Mouse (Mus musculus): ENCODE results near the gene Crbn.

Crbn gene
- long read RNA-seq, experiment 1, transcript Crbn-202 (11 exons, 2,084 nt), result major isoform, 18 of 29 reads
- long read RNA-seq, experiment 1, partial matches to known transcripts, result 6 of 29 reads
- long read RNA-seq, experiment 1, other reads (novel, unspliced or antisense), result 1 of 29 reads
- long read RNA-seq, experiment 2, transcript Crbn-202 (11 exons, 2,084 nt), result major isoform, 12 of 22 reads
- long read RNA-seq, experiment 2, partial matches to known transcripts, result 5 of 22 reads
- long read RNA-seq, experiment 2, other reads (novel, unspliced or antisense), result 1 of 22 reads

DNA sequence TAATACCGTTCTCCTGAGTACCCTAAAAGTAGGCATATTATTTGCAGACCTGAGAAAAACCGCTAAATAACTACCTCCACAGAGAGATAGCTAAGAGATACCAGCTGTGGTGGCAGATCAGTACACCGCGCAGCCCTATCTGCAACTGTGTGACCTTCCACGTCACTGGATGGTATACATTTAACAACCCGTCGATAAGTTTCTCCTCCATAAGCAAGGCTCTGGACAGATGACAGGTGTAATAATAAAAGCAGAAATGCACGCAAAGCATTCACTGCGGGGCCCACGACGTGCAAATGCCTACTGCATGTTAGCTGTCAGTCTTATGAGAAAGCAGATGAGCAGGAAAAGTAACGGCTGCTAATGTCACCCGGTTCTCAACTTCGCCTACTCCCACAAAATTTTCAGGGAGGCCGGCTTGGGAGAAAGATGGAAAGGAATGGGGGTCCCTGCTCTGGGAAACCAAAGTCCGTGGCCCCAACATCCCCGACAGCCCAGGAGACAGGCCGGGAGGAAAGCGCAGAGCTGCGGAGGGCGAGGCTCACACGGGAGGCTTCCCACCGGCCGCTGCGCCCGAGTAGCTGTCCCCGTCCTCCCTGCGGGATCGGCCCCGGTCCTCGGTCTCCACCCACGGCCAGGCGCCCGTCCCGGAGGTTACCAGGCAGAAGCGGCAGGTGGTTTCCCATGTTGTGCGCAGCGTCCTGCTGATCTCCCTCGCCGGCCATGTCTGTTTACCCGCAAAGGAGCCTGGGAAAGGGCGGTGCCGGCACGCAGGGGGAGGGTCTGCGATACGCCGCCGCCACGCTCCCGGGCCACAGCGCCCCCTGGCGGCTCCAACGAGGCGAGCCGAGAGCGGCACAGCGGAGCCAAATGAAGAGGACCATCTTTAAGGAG lies at the start of gene Crbn:
Gene Crbn (minus strand): TSS at position 745 of the 894 bp plus-strand sequence.
- intact Hi-C loops (cut with DNase I), result loop anchor here (5.0 to 10.0 kb wide), 3 partner anchors 137 to 1258 kb away; no protein-coding TSS in a partner anchor

DNA sequence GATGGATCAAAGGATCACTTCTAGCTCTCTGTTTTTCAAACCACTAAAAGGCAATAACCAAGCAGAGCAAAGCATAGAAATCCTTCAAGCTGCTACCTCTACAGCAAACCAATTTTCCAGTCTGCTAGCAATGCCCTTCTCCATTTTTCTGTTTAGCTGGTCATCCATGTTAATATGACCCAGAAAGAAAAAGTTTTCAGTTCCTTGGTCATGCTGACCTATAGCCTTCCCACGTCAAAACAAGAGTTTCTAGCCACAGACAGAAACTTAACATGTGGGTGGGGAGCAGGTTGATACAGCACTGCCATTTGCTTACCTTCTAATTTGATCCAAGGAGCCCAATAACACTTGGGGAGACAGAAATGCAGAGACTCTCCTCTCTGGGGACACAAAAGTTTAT lies 40.3 kb upstream of the Crbn start:
- intact Hi-C loops (cut with DNase I), result no loop called here

DNA sequence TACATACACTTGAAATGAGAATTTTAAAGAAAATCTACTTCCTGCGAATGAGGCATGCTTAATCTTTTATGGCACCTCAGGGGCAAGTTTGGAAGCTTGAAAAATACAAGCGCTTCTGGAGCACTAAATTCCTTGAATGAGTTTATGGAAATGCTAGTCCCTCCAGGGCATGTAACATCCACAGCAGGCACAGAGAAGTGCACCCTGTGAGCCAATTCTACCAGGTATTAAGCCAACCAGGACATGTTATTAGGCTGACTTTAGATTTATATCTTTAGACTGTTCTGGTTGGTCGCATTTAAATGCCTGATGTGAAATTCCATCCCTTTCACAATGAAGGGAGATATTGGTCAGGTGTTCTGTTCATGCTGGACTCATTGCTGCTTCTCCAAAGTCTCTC lies 38.2 kb upstream of the Crbn start:
- intact Hi-C loops (cut with DNase I), result no loop called here

DNA sequence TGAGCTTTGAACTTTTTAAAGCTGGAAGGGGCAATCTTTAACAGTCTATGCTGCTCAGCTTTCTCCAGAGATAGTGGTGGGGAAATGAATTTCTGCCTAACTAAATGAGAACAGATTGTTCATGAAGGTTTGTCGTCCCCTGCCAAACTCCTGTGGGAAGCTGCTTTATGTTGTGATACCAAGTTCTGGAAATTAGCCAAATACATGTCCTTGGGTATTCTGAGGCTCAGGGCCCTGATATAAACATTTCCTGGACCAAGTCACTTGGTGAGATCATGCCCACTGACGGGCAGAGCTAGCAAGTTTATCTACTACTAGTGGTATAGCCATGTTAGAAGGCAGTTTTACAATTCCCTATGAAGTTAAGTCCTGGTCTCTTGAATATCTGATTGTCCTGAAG lies 35.4 kb upstream of the Crbn start:
- intact Hi-C loops (cut with DNase I), result no loop called here

DNA sequence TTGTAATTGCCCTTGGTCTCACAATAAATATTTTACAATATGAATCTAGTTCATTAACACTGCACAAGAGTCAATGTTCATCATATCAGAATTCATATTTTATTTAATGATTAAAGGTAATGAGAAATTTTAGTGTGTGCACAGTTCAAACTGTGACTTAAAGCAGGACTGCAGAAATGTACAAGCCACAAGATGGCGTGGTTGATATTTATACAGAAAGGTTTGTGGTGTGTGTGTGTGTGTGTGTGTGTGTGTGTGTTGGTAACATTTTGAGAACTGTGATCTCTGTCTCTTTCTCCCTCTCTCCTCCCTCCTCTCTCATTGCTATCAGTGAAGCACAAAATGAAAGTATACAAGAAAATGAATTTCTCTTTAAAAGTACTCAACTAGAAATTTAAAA lies 22.5 kb upstream of the Crbn start:
- intact Hi-C loops (cut with DNase I), result loop anchor here (10.0 kb wide), 2 partner anchors 212 to 872 kb away; no protein-coding TSS in a partner anchor

DNA sequence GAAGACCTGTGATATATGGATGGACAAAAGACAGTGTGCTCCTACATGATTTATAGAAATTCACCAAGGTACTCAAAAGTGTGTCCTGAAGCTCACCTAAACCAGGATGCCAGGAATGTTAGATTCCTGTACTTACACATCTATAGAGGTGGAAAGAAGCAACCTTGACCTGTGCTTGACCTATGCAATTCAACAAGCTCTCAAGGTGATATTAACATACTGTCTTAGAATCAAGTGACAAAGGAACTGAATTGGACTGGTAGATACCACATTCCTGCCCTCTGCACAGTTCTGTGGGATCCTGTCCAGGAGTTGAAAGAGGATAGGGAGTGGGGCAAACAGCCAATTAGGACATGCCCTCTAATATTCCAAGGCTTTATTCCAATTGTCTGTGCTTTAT lies 20.7 kb upstream of the Crbn start:
- intact Hi-C loops (cut with DNase I), result loop anchor here (10.0 kb wide), 2 partner anchors 214 to 874 kb away; no protein-coding TSS in a partner anchor

DNA sequence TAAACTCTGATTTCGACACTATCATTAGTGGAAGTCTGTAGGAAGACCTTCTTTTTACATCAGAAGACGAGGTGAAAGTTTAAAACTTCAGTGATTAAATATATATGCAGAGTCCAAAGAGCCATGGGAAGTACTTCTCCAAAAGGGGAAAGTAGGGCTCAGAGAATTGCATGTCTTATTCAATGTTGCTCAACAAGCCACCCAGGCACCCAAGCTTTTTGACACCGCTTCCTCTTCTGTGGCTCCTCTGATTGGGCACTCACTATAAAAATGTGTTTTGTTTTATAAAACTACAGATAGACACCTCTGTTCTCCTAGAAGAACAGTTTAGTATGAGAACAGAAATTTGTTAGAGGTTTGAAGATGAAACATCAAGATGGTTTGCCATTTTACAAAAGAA lies 20.0 kb upstream of the Crbn start:
- intact Hi-C loops (cut with DNase I), result loop anchor here (10.0 kb wide), 2 partner anchors 215 to 875 kb away; no protein-coding TSS in a partner anchor

DNA sequence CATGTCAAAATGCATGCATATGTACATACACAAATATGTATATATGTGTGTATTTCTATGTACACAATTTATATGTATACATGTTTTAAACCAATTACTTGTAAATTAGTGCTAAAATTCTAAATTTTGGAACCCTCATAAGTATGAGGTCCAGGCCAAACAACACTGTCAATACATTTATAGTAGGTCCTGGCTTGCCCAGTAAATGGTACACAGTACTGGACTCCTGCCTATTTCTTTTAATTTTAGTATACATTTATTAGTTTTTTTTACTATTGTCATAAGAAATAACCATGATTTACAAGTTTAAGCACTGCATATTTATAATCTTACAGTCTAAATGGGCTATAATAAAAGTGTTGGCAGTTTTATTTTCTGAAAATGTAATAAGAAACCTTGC lies 19.4 kb upstream of the Crbn start:
- intact Hi-C loops (cut with DNase I), result no loop called here

DNA sequence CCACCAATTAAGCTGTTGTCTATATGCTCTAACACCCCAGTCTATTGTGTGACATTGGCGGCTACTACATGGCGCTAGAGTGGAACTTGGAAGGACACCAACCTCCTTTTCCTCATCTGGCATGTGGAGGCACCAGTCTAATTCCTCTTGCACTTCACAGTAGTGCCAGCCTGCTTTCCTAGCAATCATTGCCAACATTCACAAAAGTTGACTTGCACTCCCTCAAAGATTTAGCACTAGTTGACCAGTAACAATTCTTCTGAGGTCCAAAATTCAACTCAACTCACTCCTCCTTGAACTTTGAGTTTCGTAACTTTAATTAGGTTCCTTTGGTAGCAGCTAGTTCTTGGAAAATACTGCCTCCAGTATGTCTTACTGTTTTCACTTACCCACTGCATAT lies 10.8 kb upstream of the Crbn start:
- intact Hi-C loops (cut with DNase I), result no loop called here

DNA sequence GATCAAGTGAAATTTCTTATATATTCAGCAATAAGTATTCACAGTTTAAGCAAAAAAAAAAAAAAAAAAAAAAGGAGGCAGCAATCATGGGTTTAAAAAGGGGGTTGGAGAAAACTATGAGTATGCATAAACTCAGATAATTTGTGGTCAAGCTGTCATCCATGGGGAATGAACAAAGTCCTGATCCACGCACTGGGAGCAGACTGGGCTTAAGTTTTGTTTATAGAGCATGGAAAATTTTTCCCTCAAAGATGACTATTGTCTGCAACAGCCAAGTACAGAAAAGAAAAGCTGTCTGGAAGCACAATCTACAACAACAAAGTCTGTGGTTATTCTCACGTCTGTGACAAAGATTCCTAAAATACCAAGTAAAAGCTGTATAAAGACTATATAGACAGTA lies 9.3 kb upstream of the Crbn start:
- intact Hi-C loops (cut with DNase I), result loop anchor here (10.0 kb wide), 1 partner anchor 696 kb away; no protein-coding TSS in a partner anchor

DNA sequence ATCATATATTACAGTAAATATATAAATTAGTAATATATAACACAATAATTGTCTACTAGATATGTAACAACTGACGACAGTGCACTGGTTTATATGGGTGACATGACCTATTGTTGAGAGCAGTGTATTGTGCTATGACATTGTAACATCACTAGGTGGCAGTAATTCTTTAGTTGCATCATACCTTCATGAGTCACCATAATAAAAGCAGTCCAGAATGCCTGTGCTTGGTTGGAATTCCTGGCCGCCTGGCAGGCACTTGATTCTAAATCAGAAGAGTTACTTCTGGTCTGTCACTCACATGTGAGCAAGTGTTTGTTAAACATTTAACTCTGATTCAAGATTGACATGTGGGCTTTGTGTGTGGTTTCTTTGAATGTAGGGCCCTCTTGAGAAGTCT lies 5.0 kb upstream of the Crbn start:
- intact Hi-C loops (cut with DNase I), result loop anchor here (5.0 to 10.0 kb wide), 2 partner anchors 700 to 1252 kb away; no protein-coding TSS in a partner anchor

DNA sequence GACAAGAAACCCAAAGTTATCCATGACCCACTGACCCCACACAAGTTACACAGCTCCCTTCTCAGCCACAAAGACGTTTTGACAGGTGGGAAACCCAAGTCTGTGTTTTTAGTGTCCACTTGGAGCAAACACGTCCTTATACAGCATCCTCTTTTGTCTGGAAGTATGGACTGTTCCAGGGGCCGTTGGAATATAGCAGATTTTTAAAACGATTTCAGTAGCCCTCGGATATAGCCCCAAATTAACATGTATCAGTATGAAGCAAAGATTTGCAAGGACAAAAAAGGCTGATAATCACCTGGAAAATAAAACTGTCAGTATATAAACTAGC lies 315 bp upstream of the Crbn start:
- intact Hi-C loops (cut with DNase I), result loop anchor here (5.0 to 10.0 kb wide), 2 partner anchors 705 to 1257 kb away; no protein-coding TSS in a partner anchor

DNA sequence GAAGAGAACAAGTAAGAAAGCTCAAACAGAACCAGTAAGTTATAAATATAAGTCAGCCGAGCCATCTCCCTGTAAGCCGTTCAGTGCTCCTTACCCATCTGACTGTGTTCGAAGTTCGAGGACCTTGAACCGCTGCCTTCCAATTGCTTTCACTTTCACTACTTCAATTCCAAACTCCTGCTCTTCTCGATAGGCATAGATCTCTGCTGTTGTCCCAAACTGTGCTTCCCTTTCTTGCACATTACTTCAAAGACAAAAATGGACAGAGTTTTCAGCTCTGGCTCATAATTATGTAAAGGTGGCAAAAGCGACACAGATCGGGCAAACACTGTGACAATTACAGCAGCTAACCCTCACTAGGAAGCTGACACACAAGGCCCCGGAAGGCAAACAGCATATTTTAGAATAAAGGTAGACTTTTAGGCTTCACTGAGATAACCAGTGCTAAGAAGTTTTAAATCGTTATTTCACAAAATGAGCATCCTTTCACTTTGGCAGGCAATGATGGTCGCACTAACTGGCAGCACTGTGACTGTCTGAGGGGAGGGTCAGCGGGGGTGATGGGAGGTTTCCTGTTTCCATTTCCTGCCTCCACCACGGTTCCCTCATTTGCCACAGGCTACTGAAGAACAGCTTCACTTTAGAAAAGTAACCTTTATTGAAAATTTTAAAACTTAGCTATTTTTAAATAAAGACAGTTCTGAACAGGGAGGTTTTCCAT lies 5.6 kb downstream of the Crbn start:
- intact Hi-C loops (cut with DNase I), result no loop called here

DNA sequence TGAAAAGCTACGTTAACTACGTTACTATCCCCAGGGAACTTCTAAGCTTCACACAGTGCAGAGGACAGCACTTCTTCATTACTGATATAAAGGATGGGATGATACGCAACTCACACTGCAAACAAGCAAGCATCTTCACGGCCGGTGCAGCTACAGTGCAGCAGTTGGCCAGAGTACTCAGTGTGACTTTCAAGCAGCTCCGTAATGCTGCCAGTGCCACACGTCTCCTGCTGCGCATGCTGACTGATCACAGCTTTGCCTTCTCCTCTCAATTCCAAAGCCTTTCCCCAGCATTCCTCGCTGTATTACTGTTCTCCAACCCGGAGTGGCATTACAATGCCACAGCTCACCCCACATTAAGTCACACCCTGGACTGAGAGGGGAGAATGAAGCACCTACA lies 6.3 kb downstream of the Crbn start:
- intact Hi-C loops (cut with DNase I), result no loop called here

DNA sequence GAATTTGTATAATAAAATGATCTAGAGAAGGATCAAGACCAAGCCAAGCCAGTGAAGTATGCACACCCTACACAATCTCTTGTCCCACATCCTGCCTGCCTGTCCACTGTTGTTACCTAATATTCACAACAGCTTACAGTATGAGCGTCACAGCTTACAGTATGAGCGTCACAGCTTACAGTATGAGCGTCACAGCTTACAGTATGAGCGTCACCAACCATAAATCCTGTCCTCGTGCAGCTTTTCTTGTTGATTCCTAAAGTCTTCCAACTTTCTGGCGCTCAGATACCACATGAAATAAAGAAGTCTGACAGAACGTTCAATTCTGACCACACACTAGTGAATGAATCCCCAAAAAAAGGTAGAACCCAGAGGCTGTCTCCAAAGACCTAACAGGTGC lies 6.8 kb downstream of the Crbn start:
- intact Hi-C loops (cut with DNase I), result no loop called here

DNA sequence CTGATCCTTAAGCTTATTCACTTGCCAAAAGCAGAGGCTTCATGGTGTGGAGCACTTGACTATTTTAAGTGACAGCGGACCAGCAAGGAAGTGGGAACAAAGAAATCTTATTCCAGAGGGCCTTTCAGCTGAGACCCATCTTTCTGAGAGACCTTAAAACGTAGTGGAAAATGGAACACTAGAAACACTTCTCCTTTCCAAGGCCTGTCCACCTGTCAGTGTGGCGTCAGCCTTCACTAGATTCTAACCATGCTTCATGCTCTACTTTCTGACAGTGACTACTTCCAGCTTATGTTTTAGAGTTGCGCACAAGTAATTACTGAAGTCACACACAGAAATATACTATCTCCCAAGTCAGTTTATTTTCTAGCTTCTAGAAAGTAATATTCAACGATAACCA lies 7.4 kb downstream of the Crbn start:
- intact Hi-C loops (cut with DNase I), result no loop called here

DNA sequence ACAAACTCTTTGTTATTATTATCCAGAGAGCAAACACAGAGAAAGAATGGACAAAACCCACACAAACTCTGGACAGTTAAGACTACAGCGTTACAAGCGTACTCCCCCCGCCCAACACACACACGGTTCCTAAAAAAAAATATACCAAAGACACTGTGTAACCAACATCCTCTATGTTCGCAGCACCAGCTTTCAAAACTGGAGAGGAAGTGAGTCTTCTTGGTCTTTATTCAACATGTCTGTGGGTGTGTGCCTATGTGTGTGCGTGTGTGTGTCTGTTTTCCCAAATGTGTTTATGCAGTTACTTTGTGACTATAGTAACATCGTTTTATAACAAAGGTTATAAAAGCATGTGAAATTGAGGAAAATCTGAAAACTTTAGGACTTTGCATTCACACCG lies 8.4 kb downstream of the Crbn start:
- intact Hi-C loops (cut with DNase I), result no loop called here

DNA sequence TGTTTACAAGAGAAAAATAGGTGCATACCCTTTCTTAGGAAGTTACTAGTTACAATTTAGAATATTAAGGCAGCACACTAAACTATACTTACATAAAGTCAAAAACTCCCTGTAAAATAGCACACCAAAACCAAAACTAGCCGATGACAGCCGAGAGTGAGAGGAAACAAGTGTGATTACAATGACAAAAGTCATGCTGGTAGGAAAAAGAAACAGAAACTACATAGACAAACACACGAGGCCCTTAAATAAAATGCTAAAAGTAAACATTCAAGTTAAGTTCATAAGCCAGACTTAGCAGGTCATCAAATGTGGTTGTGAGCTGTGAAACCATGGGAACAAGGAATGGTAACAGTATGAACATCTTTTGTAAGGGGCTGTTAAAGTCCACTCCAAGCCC lies 12.7 kb downstream of the Crbn start:
- intact Hi-C loops (cut with DNase I), result no loop called here

DNA sequence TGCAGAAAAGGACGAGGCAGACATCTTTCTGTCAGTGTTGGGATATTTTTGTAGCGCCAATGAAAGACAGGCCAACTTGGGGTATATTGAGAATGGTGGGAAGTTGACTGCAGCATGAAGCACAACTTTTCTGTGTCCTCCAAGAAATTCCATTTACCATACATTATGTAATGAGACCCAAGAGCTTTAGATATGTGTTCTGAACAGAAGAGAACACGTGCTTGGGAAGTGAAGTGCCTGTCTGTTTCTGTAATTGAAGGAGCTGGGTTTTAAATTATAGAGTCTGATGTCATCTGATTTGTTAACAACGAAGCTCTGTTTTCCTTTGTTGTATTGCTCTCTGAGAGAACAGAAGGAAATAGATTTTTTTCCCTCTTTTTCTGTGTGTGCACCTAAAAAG lies 29.8 kb downstream of the Crbn start:
- intact Hi-C loops (cut with DNase I), result no loop called here

DNA sequence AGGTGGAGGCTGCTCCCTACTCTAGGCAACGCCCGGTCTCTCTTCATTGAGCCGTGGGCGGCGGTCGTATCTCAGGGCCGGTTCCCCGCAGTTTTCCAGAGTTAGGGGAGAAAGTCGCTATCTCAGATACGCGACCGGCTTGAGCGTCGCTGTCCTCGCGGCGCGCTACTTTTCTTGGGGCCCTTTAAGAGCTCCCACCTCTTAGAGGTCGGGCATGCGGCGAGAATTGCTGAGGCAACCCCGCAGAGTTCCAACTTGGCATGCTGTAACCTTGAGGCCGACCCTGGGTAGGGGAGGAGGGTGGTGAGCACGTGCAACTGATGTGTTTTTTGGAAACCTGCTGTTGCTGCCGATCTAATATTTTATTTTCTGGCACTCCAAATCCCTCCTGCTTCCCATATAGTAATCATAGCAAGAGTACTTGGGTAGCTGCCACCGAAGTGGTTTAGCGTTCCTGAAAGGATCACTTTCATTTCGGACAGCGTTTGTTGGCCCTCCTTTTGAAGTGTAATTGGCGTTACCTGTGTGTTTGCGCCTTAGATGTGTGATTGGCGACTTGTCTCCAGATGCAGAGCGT lies 30.5 kb downstream of the Crbn start:
- intact Hi-C loops (cut with DNase I), result loop anchor here (10.0 kb wide), 1 partner anchor 105 kb away; no protein-coding TSS in a partner anchor

DNA sequence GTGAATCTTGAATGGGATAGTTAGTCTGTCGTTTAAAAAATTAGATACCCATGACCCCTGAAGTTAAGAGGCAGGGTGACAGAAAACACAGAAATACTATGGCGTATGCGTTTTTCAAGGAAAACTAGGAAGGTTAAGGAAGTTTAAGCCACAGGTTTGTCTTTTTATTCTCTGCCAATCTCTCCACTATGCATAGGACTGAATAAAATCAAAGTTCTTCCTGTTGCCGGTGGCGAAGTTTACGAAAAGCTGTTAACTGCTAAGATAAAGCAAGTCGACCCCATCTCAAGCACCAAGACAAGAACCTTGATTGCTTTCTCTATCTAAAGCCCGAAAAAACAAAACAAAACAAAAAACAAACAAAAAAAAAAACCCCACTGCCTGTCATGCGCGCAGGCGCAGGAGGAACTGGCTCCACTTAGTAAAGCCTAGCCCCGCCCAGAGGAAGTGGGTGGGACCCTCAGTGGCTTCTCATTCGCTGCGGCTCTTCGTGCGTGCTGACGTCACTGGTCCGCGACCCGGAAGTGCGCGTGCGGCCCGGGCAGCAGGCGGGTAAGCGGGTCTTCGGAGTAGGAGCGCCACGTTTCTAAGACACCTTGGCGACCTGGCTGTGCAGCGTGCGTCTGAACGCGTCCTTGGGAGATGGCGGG lies 31.1 kb downstream of the Crbn start, which contains the start of gene Trnt1:
Gene Trnt1 (plus strand): TSS at position 481 of the 650 bp plus-strand sequence.
- intact Hi-C loops (cut with DNase I), result loop anchor here (10.0 kb wide), 1 partner anchor 104 kb away; no protein-coding TSS in a partner anchor
